Mouse (Mus musculus): ENCODE measurements around the gene Fndc11. TPM values are rescaled to one million over a fixed set of nuclear protein-coding genes. Genes with fewer than 3 reads are reported as not detected.
"Not testable (repeated sequence)": the region's sequence is repeated elsewhere in the genome, so short reads cannot be mapped to it uniquely, and the experiment has no call there.

Fndc11 gene
- 0.09 and 0.26 TPM in 2 replicates for polyA plus RNA-seq (2015; fragmentation: Nextera tagmentation; extraction: Ambion mirVana)

- peak within 1 kb of the TSS; percentile 36 for H3K4me3 ChIP-seq (replicated peaks)
- no peaks in the 10 kb centered on the region for H3K27me3 ChIP-seq (replicated peaks)
- peak; percentile 94 for ATAC-seq (ENCODE audit: insufficient read depth, low FRiP score, low read depth)
- peaks cover 14% of the 10 kb centered on the region for H3K4me1 ChIP-seq
- H3K9me3 ChIP-seq: no peaks in the 10 kb centered on the region
- H3K9ac ChIP-seq: no peak within 1 kb of the TSS
- H3K36me3 ChIP-seq: no peaks in the 10 kb centered on the region
- peak within 1 kb of the TSS; percentile 54 for H3K27ac ChIP-seq
- peak within 1 kb of the TSS; percentile 71 for H3K4me2 ChIP-seq
- WGBS: 2% methylated on average over 25 of the region's 25 CpGs
These were observed at the start of gene Fndc11 for GRCm38 (mm10) chr2:181219538-181220216. Gene Fndc11, plus strand, starts transcription at chr2:181220013.

- 81% methylated on average over 3 of the region's 3 CpGs for WGBS
- Histone ChIP-seq H3K4me2 (no peak overlapping the region), H3K9ac (no peak overlapping the region), H3K9me3 (no peaks in the 10 kb centered on the region), H3K27me3 (replicated peaks) (no peaks in the 10 kb centered on the region), H3K4me1 (no peaks in the 10 kb centered on the region), H3K27ac (no peak overlapping the region), H3K4me3 (replicated peaks) (no peak overlapping the region), H3K36me3 (no peaks in the 10 kb centered on the region)
- ATAC-seq (ENCODE audit: insufficient read depth, low FRiP score, low read depth): no peak
These were observed 45.2 kb upstream of the Fndc11 start for GRCm38 (mm10) chr2:181174646-181175045.

DNA sequence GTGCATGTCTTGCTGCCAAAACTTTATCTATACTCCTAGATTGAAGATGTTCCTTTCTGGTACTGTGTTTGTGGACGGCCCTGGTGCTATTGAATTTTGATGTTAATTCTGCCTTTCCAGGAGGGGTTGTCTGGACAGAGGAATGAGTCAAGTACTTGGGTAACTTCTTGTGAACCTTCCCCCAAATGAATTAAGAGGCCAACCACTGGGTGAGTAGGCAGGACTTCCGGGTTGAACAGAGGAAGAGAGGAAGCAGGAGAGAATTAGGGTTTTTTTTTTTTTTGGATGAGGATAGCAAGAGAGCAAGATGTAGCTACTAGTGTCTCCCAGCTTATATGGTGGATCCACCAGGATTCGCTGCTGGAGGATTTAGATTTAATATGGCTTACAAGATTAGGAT lies 41.8 kb upstream of the Fndc11 start:
- no peak overlapping the region for H3K27ac ChIP-seq
- no peaks in the 10 kb centered on the region for H3K9me3 ChIP-seq
- ATAC-seq (ENCODE audit: insufficient read depth, low FRiP score, low read depth): no peak
- H3K27me3 ChIP-seq (replicated peaks): no peaks in the 10 kb centered on the region
- no peak overlapping the region for H3K4me2 ChIP-seq
- no peak overlapping the region for H3K4me3 ChIP-seq (replicated peaks)
- WGBS: 74% methylated on average over 3 of the region's 3 CpGs
- no peaks in the 10 kb centered on the region for H3K36me3 ChIP-seq
- H3K4me1 ChIP-seq: no peaks in the 10 kb centered on the region
- H3K9ac ChIP-seq: no peak overlapping the region

- H3K4me2 ChIP-seq: no peak overlapping the region
- H3K27me3 ChIP-seq (replicated peaks): no peaks in the 10 kb centered on the region
- ATAC-seq (ENCODE audit: insufficient read depth, low FRiP score, low read depth): no peak
- H3K4me1 ChIP-seq: no peaks in the 10 kb centered on the region
- H3K4me3 ChIP-seq (replicated peaks): no peak overlapping the region
- H3K36me3 ChIP-seq: no peaks in the 10 kb centered on the region
- no peak overlapping the region for H3K9ac ChIP-seq
- WGBS: 78% methylated on average over 5 of the region's 5 CpGs
- H3K9me3 ChIP-seq: no peaks in the 10 kb centered on the region
- H3K27ac ChIP-seq: no peak overlapping the region
These were observed 41.3 kb upstream of the Fndc11 start for GRCm38 (mm10) chr2:181178471-181178870.

DNA sequence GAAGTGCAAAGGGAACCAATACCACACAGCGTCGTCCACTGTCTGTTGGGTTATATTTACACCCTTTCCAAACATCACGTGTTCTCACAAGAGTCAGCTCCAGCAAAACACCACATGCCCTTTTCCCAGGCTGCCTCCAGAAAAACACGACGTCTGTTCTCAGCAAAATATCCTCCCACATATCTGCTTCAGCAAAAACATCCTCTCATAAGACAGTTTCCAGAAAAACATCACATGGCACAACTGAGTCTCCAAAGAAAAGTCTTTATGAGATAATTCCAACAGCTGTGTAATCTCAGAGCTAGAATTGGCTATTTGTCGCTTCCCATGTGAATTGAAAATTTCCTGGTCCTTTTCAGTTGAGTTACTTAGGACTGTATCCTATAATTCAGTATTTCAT lies 38.9 kb upstream of the Fndc11 start:
- Histone ChIP-seq H3K9me3 (no peaks in the 10 kb centered on the region), H3K27ac (no peak overlapping the region), H3K36me3 (no peaks in the 10 kb centered on the region), H3K4me2 (no peak overlapping the region), H3K4me1 (no peaks in the 10 kb centered on the region), H3K27me3 (replicated peaks) (no peaks in the 10 kb centered on the region), H3K9ac (no peak overlapping the region), H3K4me3 (replicated peaks) (no peak overlapping the region)
- ATAC-seq (ENCODE audit: insufficient read depth, low FRiP score, low read depth): no peak
- WGBS: 71% methylated on average over 6 of the region's 6 CpGs

- under 1% methylated on average over 14 of the region's 14 CpGs for WGBS
These were observed 33.2 kb upstream of the Fndc11 start for GRCm38 (mm10) chr2:181186635-181187034.

DNA sequence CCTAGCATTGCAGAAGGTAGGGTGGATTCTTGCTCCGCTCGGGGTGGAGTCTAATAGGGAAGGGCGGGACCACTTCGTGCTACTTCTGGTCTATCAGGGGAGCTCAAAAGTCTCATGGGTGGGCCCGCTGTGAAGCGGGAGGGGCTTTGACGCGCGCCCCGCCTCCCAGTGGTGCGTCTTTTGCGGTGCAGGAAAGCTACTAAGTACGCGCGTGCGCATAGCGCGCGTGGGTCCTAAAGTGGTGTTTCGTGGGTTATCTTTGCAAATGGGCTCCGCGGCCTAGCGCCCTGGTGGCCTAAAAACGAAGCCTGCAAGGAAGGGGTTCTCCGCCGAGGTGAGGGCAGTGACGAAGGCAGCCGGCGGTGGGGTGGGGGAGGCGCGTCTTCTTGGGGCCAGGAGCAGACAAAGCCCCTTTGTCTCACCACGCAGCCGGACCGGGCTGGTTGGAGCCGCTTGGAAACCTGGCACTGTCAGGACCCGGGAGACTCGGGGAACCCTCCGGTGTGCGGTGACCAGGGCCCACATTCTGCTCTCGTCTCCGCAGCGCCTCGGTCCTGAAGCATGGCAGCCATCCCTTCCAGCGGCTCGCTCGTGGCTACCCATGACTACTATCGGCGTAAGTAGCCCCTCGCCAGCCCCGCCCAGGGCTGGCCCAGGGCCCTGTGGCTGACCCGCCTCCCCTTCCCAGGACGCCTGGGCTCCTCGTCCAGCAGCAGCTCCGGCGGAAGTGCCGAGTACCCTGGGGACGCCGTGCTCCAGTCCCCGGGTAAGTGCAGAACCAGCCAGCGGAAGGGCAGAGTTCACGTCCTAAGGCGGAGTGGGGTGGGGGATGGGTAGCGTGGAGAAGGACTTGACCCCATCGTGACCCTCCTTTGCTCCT lies 32.5 kb upstream of the Fndc11 start, which contains the start of gene Ppdpf:
Ppdpf (plus strand) TSS at position 127 of the 880 bp plus-strand sequence.
- Histone ChIP-seq H3K27ac (peak within 1 kb of the TSS; percentile 95), H3K4me2 (peak within 1 kb of the TSS; percentile 92), H3K9ac (peak within 1 kb of the TSS; percentile 66), H3K9me3 (no peaks in the 10 kb centered on the region), H3K36me3 (no peaks in the 10 kb centered on the region), H3K4me1 (peaks cover 11% of the 10 kb centered on the region), H3K27me3 (replicated peaks) (no peaks in the 10 kb centered on the region), H3K4me3 (replicated peaks) (peak within 1 kb of the TSS; percentile 75)
- ATAC-seq (ENCODE audit: insufficient read depth, low FRiP score, low read depth): peak; percentile 97
- under 1% methylated on average over 64 of the region's 64 CpGs for WGBS

More at GRCm38 (mm10) chr2:181186635-181187034, 33.2 kb upstream of the Fndc11 start:
- peak overlapping the region; percentile 92 for H3K4me2 ChIP-seq
- H3K9ac ChIP-seq: peak overlapping the region; percentile 30; the same call in 1 of the 2 replicates
- H3K9me3 ChIP-seq: no peaks in the 10 kb centered on the region
- H3K27me3 ChIP-seq (replicated peaks): no peaks in the 10 kb centered on the region
- H3K27ac ChIP-seq: peak overlapping the region; percentile 95
- peaks cover 11% of the 10 kb centered on the region for H3K4me1 ChIP-seq
- H3K4me3 ChIP-seq (replicated peaks): peak overlapping the region; percentile 75
- no peaks in the 10 kb centered on the region for H3K36me3 ChIP-seq
- ATAC-seq (ENCODE audit: insufficient read depth, low FRiP score, low read depth): peak; percentile 75

DNA sequence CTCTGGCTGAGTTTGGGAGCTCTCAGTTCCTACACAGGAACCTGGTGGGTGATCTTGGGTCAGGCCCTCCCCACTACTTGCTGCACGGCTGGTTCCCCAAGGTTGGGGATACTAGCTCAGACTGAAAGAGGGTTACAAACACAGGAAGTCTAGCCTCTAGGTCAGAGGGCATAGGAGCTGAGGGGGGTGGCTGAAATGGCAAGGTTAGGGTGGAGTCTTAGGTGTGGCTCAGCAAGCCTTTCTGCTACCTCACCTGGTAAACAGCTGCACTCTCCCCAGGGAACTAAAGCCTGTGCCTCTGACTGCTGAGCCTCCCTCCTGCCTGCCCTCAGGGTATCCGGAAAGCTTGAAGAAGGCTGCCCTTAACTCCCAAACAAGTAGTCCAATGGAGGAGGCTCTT lies 31.1 kb upstream of the Fndc11 start:
- Histone ChIP-seq H3K4me1 (peaks cover 11% of the 10 kb centered on the region), H3K4me3 (replicated peaks) (0 out of 2 replicates have a peak overlapping the region, but pooled peaks have one; percentile 11), H3K36me3 (no peaks in the 10 kb centered on the region), H3K9me3 (no peaks in the 10 kb centered on the region), H3K27me3 (replicated peaks) (no peaks in the 10 kb centered on the region), H3K9ac (no peak overlapping the region), H3K27ac (peak overlapping the region; percentile 95; the same call in 1 of the 2 replicates), H3K4me2 (peak overlapping the region; percentile 92)
- ATAC-seq (ENCODE audit: insufficient read depth, low FRiP score, low read depth): no peak
- WGBS: 53% methylated on average over 2 of the region's 2 CpGs

- H3K27me3 ChIP-seq (replicated peaks): no peaks in the 10 kb centered on the region
- H3K4me1 ChIP-seq: peaks cover 11% of the 10 kb centered on the region
- H3K9me3 ChIP-seq: no peaks in the 10 kb centered on the region
- WGBS: 88% methylated on average over 1 of the region's 1 CpGs
- no peak for ATAC-seq (ENCODE audit: insufficient read depth, low FRiP score, low read depth)
- H3K36me3 ChIP-seq: no peaks in the 10 kb centered on the region
- H3K9ac ChIP-seq: no peak overlapping the region
- H3K4me3 ChIP-seq (replicated peaks): no peak overlapping the region
- H3K27ac ChIP-seq: 0 out of 2 replicates have a peak overlapping the region, but pooled peaks have one; percentile 95
- no peak overlapping the region for H3K4me2 ChIP-seq
These were observed 30.5 kb upstream of the Fndc11 start for GRCm38 (mm10) chr2:181189321-181189720.

DNA sequence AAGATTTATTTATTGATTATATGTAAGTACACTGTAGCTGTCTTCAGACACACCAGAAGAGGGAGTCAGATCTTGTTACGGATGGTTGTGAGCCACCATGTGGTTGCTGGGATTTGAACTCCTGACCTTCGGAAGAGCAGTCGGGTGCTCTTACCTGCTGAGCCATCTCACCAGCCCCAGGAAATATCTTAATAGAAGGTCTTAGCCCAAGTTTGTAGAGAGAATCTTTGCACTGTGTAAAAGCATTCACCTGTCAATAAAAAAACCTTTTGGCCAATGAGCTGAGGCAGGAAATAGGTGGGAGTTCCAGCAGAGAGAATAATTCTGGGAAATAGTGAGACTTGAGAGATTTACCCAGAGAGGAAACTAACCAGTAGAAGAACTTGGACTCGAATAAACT lies 28.4 kb upstream of the Fndc11 start:
- not testable (repeated sequence) for H3K27ac ChIP-seq; H3K27me3 ChIP-seq (replicated peaks); H3K36me3 ChIP-seq; H3K4me1 ChIP-seq; H3K4me3 ChIP-seq (replicated peaks); H3K4me2 ChIP-seq; H3K9ac ChIP-seq; ATAC-seq (ENCODE audit: insufficient read depth, low FRiP score, low read depth); H3K9me3 ChIP-seq
- WGBS: 68% methylated on average over 4 of the region's 4 CpGs

DNA sequence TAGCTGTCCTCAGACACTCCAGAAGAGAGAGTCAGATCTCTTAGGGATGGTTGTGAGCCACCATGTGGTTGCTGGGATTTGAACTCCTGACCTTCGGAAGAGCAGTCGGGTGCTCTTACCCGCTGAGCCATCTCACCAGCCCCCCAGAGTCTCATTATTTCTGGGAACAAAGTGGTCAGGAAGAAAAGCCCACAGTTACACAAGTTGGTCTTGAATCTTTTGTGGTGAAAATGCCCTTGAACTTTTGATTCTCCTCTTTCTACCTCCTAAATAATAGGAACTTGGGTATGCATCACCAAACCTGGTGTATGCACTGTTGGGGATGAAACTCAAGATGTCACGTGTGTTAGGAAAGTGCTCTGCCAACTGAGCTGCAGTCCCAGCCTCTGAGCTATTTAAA lies 27.9 kb upstream of the Fndc11 start:
- Histone ChIP-seq H3K9me3 (no peaks in the 10 kb centered on the region), H3K4me3 (replicated peaks) (no peak overlapping the region), H3K9ac (no peak overlapping the region), H3K36me3 (no peaks in the 10 kb centered on the region), H3K4me2 (no peak overlapping the region), H3K4me1 (peaks cover 7% of the 10 kb centered on the region), H3K27me3 (replicated peaks) (no peaks in the 10 kb centered on the region), H3K27ac (no peak overlapping the region)
- 74% methylated on average over 4 of the region's 4 CpGs for WGBS
- ATAC-seq (ENCODE audit: insufficient read depth, low FRiP score, low read depth): no peak

DNA sequence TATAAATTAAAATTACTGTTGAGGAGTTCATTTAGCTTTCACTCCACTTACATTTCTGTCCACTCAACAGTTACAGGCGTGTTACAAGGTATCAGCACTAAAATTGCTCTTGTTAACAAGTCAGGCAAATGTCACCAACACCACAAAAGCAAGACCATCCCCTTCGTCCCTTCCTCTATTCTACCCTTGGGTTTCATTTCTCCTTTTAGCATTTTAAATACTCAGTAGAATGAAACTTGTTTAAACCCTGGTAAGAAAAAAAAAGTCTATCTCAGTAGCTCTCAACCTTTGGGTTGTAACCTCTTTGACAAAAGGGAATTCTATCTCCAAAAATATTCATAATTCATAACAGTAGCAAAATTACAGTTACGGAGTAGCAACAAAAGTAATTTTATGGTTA lies 26.8 kb upstream of the Fndc11 start:
- Histone ChIP-seq H3K36me3 (no peaks in the 10 kb centered on the region), H3K9ac (no peak overlapping the region), H3K27ac (no peak overlapping the region), H3K9me3 (no peaks in the 10 kb centered on the region), H3K4me2 (no peak overlapping the region), H3K4me3 (replicated peaks) (no peak overlapping the region), H3K4me1 (peaks cover 7% of the 10 kb centered on the region), H3K27me3 (replicated peaks) (no peaks in the 10 kb centered on the region)
- no peak for ATAC-seq (ENCODE audit: insufficient read depth, low FRiP score, low read depth)
- 71% methylated on average over 3 of the region's 3 CpGs for WGBS

Data from stomach, embryonic 15.5 days (tissue).